Mouse (Mus musculus): ENCODE measurements at regions not wholly inside any gene's neighbourhood (a gene's known extent, or its start where the extent isn't known, plus 50 kb on each side); places are given as distances from the start of the nearest gene placed in this dataset.

DNA sequence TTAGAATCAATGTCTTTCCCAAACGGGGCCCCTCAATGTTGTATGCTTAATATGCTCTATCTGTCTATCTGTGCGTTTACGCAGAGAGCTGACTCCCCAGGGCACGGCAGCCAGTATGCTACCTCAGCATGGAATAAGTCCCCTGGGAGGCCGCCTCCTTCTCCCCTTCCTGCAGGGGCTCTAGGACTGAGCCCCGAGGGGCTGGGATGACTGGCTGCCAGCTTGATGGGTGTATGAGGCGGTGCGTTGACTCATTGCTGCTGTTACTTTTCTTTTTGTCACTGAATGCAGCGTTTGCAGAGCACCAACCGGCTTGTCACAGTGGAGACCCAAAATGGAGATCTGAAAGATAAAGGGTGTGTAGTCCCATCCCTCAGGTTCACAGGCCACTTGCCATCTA is 209.5 kb upstream of the Gm4791 start:
- no peak for TF ChIP-seq CTCF (IDR thresholded peaks at IDR 0.05; ENCODE audit: low read depth)
- DNase-seq = no peak
- H3K9me3 ChIP-seq (ENCODE audit: low read depth, low read length) = no peaks in the 10 kb centered on the region
- no peaks in the 10 kb centered on the region for H3K4me1 ChIP-seq (ENCODE audit: insufficient read depth)
- WGBS = 49% methylated on average over 10 of the region's 10 CpGs
- ATAC-seq (ENCODE audit: insufficient read depth) = no peak
- H3K4me2 ChIP-seq = no peak overlapping the region
- no peak overlapping the region for H3K9ac ChIP-seq
- no peaks in the 10 kb centered on the region for H3K36me3 ChIP-seq (ENCODE audit: insufficient read depth)
- no peaks in the 10 kb centered on the region for H3K27me3 ChIP-seq (ENCODE audit: insufficient read depth, low read length)
- no peak overlapping the region for H3K27ac ChIP-seq (ENCODE audit: low read depth)
- H3K4me3 ChIP-seq (ENCODE audit: low read depth, low read length) = no peak overlapping the region

DNA sequence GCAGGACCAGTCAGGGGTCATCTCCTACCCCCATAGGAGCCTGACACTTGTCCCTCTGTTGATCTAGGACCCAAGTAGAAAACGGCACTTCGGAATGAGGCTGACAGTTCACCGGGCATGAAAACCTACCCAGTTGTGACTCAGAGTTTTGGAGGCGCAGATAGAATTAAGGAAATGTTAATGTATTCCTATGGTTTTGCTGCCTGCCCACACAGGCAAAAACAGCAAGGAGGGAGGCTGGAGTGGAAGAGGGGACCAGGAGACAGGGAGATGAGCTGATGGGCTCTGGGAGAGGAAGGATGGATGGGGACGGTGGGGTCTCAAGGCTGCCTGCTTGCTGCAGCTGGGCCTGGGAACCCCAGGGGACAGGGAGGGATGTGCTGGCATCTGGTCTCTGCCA is 210.1 kb upstream of the Gm4791 start:
- ATAC-seq (ENCODE audit: insufficient read depth) (no peak), DNase-seq (no peak)
- no peak overlapping the region for H3K27ac ChIP-seq (ENCODE audit: low read depth)
- no peaks in the 10 kb centered on the region for H3K36me3 ChIP-seq (ENCODE audit: insufficient read depth)
- H3K9me3 ChIP-seq (ENCODE audit: low read depth, low read length) = no peaks in the 10 kb centered on the region
- H3K9ac ChIP-seq = no peak overlapping the region
- no peak for TF ChIP-seq CTCF (IDR thresholded peaks at IDR 0.05; ENCODE audit: low read depth)
- no peaks in the 10 kb centered on the region for H3K27me3 ChIP-seq (ENCODE audit: insufficient read depth, low read length)
- WGBS = 81% methylated on average over 5 of the region's 5 CpGs
- H3K4me1 ChIP-seq (ENCODE audit: insufficient read depth) = no peaks in the 10 kb centered on the region
- no peak overlapping the region for H3K4me2 ChIP-seq
- no peak overlapping the region for H3K4me3 ChIP-seq (ENCODE audit: low read depth, low read length)

DNA sequence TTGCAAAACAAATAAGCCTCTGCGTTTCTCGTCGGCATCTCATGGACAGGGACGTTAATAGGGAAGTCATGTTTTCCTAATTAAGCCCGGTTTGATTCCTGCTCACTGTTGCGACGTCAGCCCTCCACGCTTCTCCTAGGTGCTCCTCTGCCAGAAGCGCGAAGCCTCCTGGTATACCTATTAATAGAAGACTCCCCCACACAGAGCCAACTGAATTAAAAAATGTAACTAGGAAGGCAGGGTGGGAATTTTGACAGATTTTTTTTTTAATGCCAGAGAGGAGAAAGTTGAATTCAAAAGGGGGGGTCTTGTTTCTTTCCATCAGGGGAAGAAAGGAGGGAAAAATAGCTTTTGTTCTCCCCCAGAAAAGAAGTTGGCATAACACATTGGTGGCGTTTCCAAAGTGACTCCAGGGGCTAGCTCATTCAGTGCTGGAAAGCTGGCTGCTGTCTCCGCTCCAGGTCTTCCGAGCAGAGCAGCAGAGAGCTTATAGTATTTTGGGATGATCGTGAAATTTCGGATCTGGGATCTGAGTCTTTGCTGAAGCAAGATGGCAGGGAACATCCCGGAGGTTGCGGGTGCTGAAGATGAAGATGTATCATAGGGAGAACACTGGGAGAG is 214.1 kb upstream of the Gm4791 start:
- no peak for TF ChIP-seq CTCF (IDR thresholded peaks at IDR 0.05; ENCODE audit: low read depth)
- no peak overlapping the region for H3K4me2 ChIP-seq
- DNase-seq (no peak), ATAC-seq (ENCODE audit: insufficient read depth) (no peak)
- no peaks in the 10 kb centered on the region for H3K9me3 ChIP-seq (ENCODE audit: low read depth, low read length)
- WGBS = 85% methylated on average over 17 of the region's 17 CpGs
- H3K4me3 ChIP-seq (ENCODE audit: low read depth, low read length) = no peak overlapping the region
- H3K9ac ChIP-seq = no peak overlapping the region
- H3K4me1 ChIP-seq (ENCODE audit: insufficient read depth) = no peaks in the 10 kb centered on the region
- no peaks in the 10 kb centered on the region for H3K27me3 ChIP-seq (ENCODE audit: insufficient read depth, low read length)
- H3K27ac ChIP-seq (ENCODE audit: low read depth) = no peak overlapping the region
- no peaks in the 10 kb centered on the region for H3K36me3 ChIP-seq (ENCODE audit: insufficient read depth)

DNA sequence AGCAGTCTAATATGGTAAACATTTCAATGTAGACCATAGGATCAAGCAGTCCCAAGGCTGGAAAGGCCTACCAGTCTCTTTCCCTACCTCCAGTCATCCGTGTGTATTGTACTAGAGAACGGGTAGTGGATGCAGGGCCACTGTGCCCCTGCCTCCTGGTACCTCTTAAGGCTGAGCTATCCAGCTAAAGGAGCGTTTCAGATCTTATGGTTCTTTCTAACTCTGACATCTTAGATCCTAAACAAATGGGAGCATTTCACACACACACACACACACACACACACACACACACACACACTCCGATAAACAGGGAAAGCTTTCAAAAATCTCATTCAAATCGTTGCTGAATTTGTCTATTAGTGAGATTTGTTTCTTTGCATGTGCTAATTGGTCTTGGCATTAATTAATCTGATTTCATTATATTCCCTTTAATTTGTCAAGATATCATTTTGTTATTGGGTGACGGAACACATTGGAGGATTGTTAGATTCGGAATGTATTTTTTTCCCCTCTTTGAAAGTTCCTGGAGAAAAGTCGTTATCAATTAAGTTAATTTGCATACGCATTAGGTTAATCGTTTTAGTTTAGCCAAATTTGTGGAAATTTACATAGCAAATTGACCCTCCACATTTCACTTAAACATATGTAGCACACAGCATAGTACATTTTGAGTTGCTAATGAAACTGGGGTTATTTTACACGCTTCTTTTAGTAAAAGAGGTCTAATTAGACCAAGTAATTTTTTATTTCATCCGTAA is 214.8 kb upstream of the Gm4791 start:
- H3K27ac ChIP-seq (ENCODE audit: low read depth) = no peak overlapping the region
- H3K36me3 ChIP-seq (ENCODE audit: insufficient read depth) = no peaks in the 10 kb centered on the region
- no peak for ATAC-seq (ENCODE audit: insufficient read depth)
- no peak overlapping the region for H3K4me3 ChIP-seq (ENCODE audit: low read depth, low read length)
- H3K27me3 ChIP-seq (ENCODE audit: insufficient read depth, low read length) = no peaks in the 10 kb centered on the region
- H3K9me3 ChIP-seq (ENCODE audit: low read depth, low read length) = no peaks in the 10 kb centered on the region
- H3K4me2 ChIP-seq = no peak overlapping the region
- 88% methylated on average over 12 of the region's 12 CpGs for WGBS
- no peak for TF ChIP-seq CTCF (IDR thresholded peaks at IDR 0.05; ENCODE audit: low read depth)
- no peak overlapping the region for H3K9ac ChIP-seq
- H3K4me1 ChIP-seq (ENCODE audit: insufficient read depth) = no peaks in the 10 kb centered on the region
- no peak for DNase-seq

DNA sequence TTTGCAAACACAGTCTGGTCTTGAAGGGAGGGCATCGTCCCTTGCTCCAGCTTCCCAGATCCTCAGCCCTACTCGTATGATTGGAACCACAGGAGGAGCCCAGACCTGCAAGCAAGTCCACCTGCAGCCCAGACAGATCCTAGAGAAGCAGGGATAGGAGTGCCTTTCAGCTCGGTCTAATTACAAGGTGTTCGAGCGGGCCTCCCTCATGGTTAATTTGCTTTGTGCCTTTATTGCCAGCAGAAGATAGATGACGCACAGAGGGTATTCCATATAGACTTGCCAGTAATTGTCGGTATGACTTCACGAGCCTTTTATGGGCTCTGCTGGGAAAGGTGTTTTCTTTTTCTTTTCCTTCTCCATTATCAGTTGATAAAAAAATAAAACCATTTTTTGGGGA is 216.9 kb upstream of the Gm4791 start:
- Histone ChIP-seq H3K4me2 (no peak overlapping the region), H3K4me1 (ENCODE audit: insufficient read depth) (no peaks in the 10 kb centered on the region), H3K4me3 (ENCODE audit: low read depth, low read length) (no peak overlapping the region), H3K9me3 (ENCODE audit: low read depth, low read length) (no peaks in the 10 kb centered on the region), H3K36me3 (ENCODE audit: insufficient read depth) (no peaks in the 10 kb centered on the region), H3K27me3 (ENCODE audit: insufficient read depth, low read length) (no peaks in the 10 kb centered on the region), H3K27ac (ENCODE audit: low read depth) (no peak overlapping the region), H3K9ac (no peak overlapping the region)
- ATAC-seq (ENCODE audit: insufficient read depth) (no peak), DNase-seq (no peak)
- 84% methylated on average over 8 of the region's 8 CpGs for WGBS
- no peak for TF ChIP-seq CTCF (IDR thresholded peaks at IDR 0.05; ENCODE audit: low read depth)

DNA sequence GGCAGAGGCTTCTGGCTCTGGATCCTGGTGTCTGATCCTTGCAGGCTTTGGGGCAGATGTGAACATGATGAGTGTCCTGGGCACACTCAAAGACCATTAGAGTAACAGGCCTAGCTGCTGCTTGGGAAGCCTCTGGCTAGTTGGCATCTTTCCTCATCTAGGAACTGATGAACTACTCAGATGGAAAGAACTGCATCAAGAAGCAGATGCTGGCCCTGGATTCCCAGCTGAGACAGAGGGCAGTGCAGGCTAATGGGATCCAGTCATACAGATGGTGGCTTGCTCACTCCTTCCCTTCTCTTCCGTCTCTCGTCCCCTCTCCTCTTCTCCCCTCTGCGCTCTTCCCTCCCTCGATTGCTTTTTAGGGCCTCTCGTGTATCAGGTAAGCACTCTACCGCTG is 219.8 kb upstream of the Gm4791 start:
- TF ChIP-seq CTCF (IDR thresholded peaks at IDR 0.05; ENCODE audit: low read depth) = no peak
- WGBS = 75% methylated on average over 6 of the region's 6 CpGs
- Histone ChIP-seq H3K4me3 (ENCODE audit: low read depth, low read length) (no peak overlapping the region), H3K9me3 (ENCODE audit: low read depth, low read length) (no peaks in the 10 kb centered on the region), H3K27ac (ENCODE audit: low read depth) (no peak overlapping the region), H3K9ac (no peak overlapping the region), H3K36me3 (ENCODE audit: insufficient read depth) (no peaks in the 10 kb centered on the region), H3K4me1 (ENCODE audit: insufficient read depth) (no peaks in the 10 kb centered on the region), H3K4me2 (no peak overlapping the region), H3K27me3 (ENCODE audit: insufficient read depth, low read length) (no peaks in the 10 kb centered on the region)
- ATAC-seq (ENCODE audit: insufficient read depth) (no peak), DNase-seq (no peak)

DNA sequence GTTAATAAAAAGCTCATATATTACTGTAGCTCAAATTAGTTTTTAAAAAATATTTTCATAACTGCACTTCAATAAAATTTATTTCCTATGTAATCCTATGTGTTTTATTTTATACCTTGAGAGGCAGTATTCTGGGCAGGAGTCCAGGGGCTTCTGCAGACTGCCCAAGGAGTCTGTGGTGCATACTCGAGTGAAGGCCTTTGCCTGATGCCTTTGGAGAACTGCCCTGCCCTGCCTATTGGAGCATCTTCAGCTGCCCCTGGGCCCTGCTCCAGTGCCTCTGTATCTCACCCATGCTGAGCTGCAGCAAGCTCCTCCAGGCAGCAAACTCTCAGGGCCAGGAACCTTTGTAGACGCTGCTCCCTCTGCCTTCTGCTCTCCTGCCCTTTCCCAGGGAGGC is 223.7 kb upstream of the Gm4791 start:
- no peaks in the 10 kb centered on the region for H3K9me3 ChIP-seq (ENCODE audit: low read depth, low read length)
- 37% methylated on average over 2 of the region's 2 CpGs for WGBS
- no peak for ATAC-seq (ENCODE audit: insufficient read depth)
- no peak overlapping the region for H3K9ac ChIP-seq
- no peak overlapping the region for H3K4me3 ChIP-seq (ENCODE audit: low read depth, low read length)
- H3K27ac ChIP-seq (ENCODE audit: low read depth) = no peak overlapping the region
- no peaks in the 10 kb centered on the region for H3K27me3 ChIP-seq (ENCODE audit: insufficient read depth, low read length)
- H3K4me1 ChIP-seq (ENCODE audit: insufficient read depth) = no peaks in the 10 kb centered on the region
- TF ChIP-seq CTCF (IDR thresholded peaks at IDR 0.05; ENCODE audit: low read depth) = no peak
- DNase-seq = no peak
- no peak overlapping the region for H3K4me2 ChIP-seq
- H3K36me3 ChIP-seq (ENCODE audit: insufficient read depth) = no peaks in the 10 kb centered on the region

Measured in lung, embryonic 14.5 days (tissue).